Mouse (Mus musculus) lung, postnatal 14 days (tissue): ENCODE results near the gene Xkr7.

Experiments
- DNase-seq: peaks from one replicate; pipeline ENCODE4 v3.0.0; 2021

The Xkr7 gene

DNA sequence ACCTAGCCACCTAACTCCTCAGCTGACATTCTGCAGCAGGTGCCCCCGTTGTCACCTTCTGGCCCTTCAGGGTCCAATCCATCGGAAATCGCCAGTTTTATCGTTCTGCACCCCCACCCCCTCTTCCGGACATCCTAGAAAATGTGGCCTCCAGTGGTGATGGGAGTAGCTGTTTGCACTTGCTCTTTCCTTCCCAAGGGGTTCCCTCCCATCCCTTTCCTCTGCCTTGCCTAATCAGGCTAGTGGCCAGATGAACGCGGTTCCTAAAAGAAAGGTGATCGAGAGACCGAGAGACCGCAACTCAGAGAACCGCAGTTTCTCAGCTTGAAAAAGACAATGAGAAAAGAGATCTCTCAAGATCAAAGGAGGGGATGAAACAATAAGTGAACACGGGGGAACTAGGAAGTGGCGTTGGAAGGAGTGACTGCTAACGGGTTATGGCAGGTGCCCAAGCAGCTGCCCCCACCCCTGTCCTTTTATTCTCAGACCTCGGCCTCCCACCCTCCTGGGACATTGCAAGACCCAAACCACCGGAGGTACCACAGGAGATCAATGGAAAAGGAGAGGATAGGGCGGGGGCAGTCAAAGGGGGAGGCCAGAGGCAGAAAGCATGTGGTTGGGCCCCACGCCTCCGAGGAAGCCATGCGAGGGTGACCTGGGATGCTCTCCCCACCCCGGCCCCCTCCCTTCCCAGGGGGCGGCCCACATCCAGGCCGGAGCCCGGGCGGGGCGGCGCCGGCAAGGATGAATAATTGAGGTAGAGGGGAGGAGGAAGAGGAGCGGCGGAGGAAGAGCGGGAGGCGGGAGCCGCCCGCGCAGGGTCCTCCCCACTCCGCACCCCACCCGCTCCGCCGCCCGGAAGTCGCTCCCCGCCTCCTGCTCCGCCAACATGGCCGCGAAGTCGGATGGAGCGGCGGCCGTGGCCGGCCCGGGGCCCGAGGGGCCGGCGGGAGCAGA, at the start of gene Xkr7:
TSS of gene Xkr7 (plus strand) at position 727 of the 957 bp plus-strand sequence.
- DNase-seq = no peak

DNA sequence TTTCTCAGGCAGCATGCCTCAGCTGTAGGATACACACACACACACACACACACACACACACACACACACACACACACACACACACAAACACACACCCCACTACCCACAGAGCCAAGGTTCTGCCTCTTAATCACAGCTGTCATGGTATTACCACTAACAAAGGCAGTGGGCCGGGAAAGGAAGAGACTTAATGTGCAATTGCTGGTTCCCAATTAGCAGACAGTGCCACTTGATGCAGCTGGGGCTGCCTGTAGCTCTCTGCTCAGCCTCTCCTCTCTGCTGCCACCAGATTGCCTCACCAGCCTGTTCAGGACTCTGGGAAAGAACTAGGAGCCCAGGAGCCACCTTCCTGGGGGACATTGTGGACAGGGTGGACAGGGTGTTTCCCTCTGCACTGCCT, 46.1 kb upstream of the Xkr7 start:
- no peak for DNase-seq

DNA sequence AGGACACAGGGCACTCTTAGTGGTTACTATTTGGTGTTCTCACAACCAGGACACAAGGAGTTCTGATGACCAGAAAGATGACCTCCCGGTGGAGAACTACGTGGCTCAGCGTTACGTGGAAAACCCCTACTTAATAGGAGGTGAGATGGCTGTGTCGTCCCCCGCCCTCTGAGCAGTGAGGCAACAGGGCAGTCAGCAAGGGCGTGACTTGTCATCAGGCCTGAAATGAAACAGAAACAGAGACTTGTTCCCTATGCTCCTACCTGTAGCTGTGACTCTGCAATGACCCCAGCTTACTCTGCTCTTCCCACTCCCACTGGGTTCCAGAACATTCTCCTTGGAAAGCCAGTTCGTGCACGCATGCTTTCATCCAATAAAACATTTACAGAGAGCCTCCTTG, 40.1 kb upstream of the Xkr7 start:
- no peak for DNase-seq

DNA sequence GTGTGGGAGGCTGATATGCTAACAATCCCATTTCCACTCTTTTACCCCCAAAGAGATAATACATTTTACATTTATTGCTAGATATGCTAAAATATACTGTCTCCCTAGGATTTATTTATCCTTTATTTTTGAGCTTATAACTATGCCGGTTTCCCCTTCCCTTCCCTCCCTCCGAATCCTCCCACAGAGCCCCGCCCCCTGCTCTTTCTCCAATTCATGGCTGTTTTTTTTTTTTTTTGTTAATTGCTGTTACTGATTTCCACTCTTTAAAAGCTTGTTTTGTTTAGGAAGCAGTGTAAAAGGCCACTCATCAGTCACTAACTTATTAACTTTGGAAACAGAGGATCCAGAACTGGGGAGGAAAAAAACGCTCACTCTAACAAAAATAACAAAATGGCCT, 34.6 kb upstream of the Xkr7 start:
- no peak for DNase-seq

DNA sequence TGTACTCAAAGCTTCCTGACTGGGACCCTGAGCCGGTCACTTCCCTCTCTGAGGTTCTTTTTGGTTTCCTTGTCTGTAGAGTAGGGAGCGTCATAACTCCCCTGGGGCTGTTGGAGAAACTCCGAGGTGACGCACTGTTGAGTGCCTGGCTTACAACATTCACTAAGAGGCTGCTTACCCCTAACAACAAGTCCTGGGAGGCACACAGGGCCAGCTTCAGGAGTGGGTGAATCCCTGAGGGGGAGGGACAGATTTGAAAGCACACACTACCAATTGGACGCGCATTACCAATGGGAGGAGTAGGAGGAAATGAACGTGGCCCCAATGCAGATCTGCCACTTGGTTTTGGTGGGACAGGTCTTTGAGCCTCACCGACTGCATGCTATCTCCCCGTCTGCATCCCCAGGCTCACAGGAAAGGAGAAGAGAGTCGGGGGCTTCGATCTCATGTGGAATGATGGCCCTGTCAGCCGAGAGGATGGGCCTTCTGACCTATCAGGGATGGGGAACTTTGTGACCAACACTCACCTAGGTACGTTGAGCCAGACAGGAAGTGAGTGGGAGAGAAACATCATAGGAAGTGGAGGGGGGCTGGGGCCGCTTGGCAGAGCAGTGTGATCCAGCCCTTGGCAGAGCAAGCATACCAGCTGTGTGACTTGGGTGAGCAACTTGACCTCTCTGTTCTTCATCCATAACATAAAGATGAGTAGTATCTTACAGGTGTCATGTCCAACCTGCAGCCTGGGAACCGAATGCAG, 29.0 kb upstream of the Xkr7 start:
- no peak for DNase-seq

DNA sequence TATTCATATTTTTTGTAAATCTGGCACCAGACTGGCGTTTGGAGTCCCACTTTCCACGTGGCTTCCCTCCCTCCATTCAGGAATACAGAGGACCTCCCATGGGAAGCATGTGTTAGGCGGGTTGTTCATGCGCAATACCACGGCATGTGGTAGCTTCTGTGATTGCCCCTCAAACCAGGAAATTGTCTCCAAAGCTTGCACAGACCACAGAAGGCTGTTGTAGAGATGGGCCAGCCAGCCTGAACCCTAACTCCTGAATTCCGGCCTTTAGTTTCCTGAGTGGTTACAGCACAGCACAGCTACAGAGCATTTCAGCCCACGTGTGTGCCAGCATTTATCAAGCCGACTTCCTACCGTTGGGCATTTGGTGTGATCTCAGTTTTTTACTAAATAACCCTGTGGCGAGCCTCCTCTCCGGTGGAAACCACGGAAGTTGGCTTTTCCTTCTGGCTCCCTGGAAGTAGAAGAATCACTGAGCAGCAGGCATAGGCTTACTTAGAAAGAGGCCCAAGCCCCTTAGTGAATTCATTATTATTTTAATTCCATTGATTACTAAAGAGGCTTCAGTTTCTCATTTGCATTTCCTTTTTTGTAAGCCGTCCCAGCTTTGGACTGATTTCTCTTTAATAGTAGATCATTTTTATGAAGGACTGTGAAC, 27.8 kb upstream of the Xkr7 start:
- no peak for DNase-seq

DNA sequence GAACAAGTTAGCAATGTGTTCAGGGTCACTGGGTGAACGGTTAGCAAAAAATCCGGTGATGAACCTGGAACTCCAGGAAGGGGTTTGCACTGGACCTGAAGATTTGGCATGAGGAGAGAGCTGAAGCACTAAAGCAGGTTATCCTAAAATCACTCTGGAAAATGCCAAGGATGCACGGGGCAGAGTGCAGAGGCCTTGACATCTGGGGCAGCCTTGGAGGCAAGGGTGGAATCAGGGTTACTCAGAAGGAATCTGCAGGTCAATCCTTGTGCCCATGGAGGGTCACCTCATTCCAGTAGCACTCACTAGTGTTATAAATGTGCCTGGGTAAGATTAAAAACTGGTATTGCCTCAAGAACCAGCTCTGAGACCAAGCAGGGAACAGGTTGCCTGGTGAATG, 25.7 kb upstream of the Xkr7 start:
- no peak for DNase-seq

DNA sequence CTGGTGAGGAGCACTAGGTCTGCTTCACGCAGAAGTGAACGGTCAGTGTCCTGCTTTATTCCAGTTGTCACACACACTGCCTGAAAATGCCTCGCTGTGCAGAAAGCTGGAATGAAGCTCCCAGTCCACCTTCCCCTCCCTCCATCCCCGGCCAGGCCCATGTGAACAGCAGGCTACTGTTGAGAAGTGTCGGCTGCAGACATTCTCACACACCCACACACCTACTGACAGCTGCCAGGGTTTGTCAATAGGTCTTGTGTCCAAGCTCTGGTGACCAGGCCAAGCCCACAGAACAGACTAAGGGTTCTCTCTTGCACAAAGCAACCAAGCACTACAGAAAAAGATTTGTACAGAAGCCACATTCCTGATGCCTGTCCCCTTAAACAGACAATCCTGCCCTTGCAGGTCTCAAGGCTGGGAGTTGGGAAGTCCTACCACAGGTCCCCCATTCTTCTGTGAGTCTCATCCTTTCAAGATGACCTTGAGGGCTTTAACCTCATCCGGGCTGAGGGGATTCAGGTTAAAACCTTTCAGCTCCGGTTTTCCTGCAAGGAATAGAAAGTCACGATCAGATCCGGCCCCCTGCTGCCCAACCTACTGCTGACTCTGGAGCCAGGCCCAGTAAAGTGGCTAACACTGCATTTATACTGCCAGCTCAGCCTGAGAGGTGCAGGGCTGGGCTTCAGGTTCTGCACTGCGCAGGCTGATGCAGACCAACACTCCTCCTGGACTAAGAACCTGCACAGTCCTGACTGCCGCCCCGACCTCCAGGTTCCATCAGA, 22.3 kb upstream of the Xkr7 start:
- no peak for DNase-seq

DNA sequence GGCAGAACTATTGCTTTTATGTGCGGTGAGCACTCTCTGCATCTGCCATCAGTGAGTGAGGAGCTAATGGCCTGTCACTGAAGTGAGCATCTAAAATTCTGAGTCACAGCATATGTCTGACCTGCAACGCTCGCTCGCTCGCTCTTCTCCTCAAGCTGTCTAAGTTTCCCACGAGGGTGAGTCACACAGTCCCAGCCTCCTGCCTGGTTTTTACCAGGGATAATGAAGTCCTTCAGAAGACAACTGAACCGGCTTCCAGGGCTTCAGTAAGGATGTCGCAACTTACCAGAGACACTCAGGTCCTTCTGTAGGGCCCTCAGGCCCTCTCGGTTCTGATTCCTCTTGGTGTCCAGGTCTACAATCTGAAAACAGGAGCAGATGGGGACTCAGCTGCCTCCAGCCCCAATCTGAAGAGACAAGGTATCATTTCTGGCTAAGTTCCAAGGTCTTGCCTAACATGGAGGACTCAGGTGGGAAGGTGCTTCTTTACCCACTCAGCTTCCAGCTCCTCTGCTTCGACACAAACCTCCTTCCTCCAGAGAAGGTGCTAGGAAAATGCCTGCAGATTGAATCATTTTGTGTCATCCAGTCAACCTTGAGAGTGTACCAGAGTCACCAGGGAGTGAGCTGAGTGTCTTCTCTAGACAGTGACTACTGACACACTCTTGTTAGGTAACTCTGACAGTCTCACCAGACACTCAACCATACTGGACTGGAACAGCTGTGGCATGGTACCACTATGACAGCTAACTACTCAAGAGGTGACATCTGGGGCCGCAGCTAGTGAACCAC, 17.7 kb upstream of the Xkr7 start:
- DNase-seq = no peak

DNA sequence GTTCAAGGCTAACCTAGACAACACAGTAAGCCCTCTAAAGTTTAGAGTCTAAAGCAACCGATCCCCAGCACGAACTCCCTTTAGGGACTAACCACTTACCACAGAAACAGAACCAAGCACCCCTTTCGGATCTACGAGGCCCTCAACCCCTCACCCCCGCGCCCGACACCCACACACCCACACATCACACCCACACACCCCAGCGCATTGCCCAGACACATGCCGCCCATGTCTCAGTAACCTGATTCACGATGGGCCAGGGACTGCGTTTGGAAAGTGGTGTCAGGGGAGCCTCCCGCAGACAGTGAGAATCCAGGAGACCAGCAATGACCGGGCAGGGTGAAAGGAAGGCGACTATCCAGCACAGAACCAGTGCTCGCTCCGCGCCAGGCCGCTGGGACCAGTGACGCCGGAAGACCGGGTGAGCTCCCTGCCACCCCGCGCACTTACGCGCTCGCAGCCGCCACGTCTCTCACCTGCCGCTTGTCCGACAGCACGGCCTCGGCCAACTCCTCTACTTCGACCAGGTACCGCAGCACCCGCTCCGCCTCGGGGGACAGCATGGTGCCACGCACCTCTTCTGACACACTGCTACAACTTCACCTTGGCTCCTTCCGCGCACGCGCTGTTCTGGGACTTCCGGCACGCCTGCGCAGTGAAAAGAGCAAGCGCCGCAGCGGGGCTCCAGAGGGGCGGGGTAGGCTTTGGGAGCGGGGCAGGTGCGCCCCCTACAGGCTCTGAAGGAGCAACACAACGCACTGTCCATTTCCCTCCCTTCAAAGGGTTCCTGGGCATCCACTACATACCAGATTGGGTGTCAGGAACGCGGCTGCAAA, 16.7 kb upstream of the Xkr7 start, which contains the start of gene Pdrg1:
TSS of gene Pdrg1 (minus strand) at position 670 of the 836 bp plus-strand sequence.
- DNase-seq = peak; percentile 96

DNA sequence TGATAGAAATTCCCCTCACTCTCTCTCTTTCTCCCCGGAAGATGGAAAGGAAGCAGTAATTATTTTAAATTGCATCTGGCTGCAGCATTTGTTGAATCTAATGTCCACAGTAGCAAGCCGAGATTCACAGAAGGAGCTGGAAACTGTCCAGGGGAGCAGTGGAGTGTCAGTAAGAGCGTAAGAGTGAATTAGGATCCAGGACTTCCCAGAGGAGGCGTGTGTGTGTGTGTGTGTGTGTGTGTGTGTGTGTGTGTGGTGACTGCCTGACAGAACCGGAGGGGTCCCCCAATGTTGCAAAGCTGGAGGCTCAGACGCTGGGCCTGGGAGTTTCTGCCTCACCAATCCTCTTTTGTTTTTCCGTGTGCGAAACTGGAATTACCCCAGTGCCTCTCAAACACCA, 15.8 kb upstream of the Xkr7 start:
- no peak for DNase-seq

DNA sequence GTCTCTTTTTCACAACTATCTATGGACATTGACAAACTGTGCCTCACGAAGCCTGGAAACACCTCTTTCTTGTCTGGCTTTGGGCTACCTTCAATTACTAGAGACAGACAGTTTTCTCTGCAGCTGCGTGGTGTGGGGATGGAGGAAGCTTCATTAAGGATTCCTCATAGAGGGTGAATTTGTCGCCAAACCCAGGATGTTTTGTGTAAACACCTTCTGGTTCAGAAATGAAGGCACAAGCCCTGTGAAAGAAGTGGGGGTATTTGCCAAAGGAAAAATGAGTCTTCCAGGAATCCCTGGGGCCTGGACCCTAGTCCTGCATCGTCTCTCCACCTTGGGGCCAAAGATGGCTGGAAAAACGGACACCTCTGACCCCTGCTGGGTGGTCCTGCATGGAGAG, 14.9 kb upstream of the Xkr7 start:
- DNase-seq = no peak

DNA sequence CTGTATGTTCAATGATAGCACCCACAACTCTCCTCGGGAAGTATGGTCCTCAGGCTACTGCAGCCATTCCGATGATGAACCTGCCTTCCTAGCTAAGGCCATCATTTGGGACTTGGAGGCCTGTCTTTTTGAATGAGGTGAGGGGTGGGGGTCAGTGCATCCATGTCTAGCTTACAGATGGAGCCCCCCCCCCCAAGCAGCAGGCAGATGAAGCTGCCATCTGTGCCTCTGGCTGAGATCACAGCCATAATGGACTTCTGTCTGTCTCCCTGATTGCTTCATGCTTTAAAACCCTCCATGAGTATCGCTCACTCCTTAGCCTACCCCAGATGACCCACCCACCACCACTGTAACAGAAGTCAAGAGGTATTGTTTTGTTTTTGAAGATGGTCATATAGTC, 12.3 kb upstream of the Xkr7 start:
- no peak for DNase-seq

DNA sequence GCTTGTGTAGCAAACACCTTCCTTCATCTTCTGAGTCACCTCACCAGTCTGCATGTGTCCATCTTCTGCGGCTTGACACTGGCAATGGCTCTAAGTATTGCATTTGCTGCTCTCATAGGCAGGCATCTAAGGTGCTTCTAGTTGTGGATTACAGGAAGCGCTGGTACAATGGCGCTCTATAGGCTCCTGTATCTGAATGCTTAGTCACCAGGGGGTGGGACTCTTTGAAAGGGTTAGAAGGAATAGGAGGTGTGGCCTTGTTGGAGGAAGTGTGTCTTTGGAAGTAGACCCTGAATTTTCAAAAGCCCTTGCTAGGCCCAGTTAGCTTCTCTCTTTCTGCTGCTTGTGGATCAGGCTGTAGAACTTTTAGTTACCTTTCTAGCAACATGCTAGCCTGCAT, 10.5 kb upstream of the Xkr7 start:
- DNase-seq = no peak

DNA sequence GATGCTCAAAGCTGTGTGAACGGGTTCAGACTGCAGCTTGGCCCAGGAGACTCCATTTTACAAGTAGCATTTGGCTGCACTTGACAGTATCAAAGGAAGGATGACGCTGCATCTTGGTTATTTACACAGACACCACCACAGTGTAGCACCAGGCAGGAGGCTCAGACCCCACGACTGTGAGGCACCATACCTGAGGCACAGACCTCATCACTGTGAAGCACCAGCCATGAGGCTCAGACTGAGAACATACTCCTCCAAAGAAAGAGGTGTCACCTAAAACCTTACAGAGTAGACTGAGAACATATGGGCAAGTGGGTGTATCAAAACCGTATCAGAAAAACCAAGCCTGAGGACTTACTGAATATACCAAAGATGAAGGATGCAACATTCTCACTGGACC, 8.8 kb upstream of the Xkr7 start:
- DNase-seq = no peak

DNA sequence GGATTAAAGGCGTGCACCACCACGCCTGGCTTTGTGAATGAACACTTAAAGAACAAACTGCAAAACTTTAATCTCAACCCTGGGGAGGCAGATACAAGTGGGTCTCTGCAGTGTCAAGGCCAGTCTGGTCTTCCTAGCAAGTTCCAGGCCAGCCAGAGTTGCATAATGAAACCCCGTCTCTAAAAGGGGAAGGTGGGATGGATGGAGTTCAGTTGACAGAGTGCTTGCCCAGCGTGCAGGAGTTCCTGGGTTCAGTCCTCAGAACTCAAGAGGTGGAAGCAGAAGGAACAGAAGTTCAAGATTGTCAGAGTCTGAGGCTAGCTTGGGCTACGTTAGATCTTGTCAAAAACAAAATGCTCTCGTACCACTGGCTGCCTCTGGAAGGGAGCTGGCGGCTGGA, 5.6 kb upstream of the Xkr7 start:
- DNase-seq = no peak

DNA sequence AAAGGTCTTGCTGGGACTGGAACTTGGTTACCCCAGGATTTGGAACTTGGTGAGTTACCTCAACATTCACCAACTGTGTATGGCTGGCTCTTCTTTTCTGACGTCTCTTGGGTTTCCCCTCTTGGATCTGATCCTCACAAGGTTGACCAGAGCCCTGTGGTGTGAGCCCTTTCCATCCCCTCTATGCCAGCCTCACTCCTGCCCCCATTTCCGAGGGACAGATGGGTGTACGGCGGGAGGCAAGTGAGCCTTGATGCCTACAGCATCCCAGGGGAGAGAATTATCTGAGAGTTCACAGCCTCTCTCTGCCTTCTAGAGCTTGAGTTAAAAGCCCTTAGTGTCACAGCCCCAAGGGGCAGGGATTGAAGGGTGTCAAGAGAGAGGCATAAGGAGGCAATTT, 4.2 kb upstream of the Xkr7 start:
- no peak for DNase-seq

DNA sequence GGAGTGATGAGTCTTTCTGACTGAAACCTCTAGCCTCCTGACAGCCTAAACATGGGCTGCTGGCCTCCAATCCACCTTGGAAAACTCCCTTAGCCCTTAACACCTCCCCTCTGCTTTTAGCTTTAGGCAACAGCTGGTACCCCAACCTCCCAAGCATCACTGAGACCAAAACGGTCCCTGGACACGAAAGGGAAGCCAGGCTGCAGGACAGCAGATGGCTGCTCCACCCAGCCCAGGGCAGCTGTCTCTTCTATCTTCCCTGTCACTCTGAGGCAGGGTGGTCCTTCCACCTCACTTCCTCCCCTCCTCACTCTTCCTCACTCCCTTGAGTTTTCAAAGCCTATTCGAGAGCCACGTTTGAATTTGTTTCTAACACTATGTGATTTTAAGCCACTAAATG, 1.2 kb upstream of the Xkr7 start:
- no peak for DNase-seq

DNA sequence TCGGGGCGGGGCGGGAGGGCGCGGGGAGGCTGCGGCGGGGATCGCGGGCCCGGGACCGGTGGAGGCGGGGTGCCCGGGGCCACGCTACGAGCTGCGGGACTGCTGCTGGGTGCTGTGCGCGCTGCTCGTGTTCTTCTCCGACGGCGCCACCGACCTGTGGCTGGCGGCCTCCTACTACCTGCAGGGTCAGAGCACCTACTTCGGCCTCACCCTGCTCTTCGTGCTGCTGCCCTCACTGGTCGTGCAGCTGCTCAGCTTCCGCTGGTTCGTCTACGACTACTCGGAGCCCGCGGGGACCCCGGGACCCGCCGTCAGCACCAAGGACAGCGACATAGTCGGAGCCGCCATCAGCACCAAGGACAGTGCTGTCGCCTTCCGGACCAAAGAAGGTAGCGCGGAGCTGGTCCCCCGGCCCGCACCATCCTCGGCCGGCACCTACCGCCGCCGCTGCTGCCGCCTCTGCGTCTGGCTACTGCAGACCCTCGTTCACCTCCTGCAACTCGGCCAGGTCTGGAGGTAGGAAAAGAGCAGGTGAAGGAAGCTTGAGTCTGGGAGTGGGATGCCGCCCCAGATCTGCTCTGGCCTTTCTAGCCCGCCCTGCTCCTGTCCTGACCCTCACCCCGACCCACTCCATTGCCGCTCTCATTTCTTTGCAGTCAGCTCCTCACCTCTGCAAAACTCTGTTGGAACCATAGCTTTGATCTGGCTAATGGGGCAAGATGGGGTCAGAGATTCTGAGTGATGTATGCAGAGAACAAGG, 611 bp downstream of the Xkr7 start:
- DNase-seq = peak; percentile 88

DNA sequence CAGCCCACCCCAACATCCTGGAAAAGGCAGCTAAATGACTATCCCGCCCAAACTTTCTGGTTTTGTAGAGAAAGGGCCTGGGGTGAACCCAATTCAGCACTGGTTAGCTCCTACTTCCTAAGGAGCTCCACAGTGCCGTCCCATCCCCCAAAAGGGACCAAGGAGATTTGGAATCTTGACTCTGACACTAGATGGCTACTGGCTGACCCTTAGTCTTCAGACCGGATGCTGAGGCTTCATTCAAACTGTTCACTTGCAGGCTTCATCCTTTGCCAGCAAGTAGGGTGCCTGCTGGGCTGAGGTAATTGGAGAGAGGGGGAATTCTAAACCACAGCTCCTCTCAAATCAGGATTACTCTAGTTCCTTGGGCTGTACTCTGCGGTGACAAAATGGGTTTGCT, 1.3 kb downstream of the Xkr7 start:
- no peak for DNase-seq
